Comparison of ENCODE assay signal across 16 mouse cellular contexts in genomic region chr13:107059460-107059859, GRCm38 (mm10). TPM values are rescaled to one million over a fixed set of nuclear protein-coding genes. Genes with fewer than 3 reads are reported as not detected.
DNase-seq lines count a peak whose midpoint lies in the region; ATAC-seq and TF ChIP-seq lines count a peak whose summit lies in the region.
"Had no signal": no experiment of that assay in that cellular context is flagged by ENCODE, and none has a peak within 500 bp of the region (broad histone marks: within the 10 kb centered on the region; RNA-seq: fewer than 3 reads in every experiment).

No protein-coding gene starts in this region.

- no peak overlapping the region for H3K9ac ChIP-seq in forebrain, embryonic 16.5 days (replicated peaks; ENCODE audit: low read depth, low read length)
- H3K9ac ChIP-seq: heart, embryonic 15.5 days; midbrain, embryonic 12.5 days had no signal

- no peak overlapping the region for H3K4me3 ChIP-seq in lung, adult 2 months (replicated peaks; ENCODE audit: extremely low read depth, low read depth, low read length)
- H3K4me3 ChIP-seq in forebrain, embryonic 16.5 days (replicated peaks; ENCODE audit: low read length), result no peak overlapping the region
- H3K4me3 ChIP-seq: heart, embryonic 15.5 days; midbrain, embryonic 12.5 days had no signal

- ATAC-seq in megakaryocyte, adult 5-6 weeks (ENCODE audit: poor library complexity, severe bottlenecking), result peak; percentile 84
- ATAC-seq in forebrain, embryonic 16.5 days, result no peak
- ATAC-seq: forebrain, embryonic 14.5 days; hindbrain, postnatal 0 days had no signal

- no peaks in the 10 kb centered on the region for H3K4me1 ChIP-seq in lung, adult 2 months (ENCODE audit: control insufficient read depth, insufficient read depth, low read length)
- no peaks in the 10 kb centered on the region for H3K4me1 ChIP-seq in forebrain, embryonic 16.5 days (replicated peaks; ENCODE audit: control insufficient read depth, insufficient read depth, low read length)
- H3K4me1 ChIP-seq: heart, embryonic 15.5 days; midbrain, embryonic 12.5 days had no signal

- TF ChIP-seq CTCF in lung, adult 2 months (IDR thresholded peaks at IDR 0.05; ENCODE audit: insufficient read depth, low read length), result no peak

- no peak overlapping the region for H3K4me2 ChIP-seq in forebrain, embryonic 16.5 days (ENCODE audit: low read length)
- H3K4me2 ChIP-seq: heart, embryonic 15.5 days; midbrain, embryonic 12.5 days had no signal

- no peaks in the 10 kb centered on the region for H3K27me3 ChIP-seq in forebrain, embryonic 16.5 days (replicated peaks; ENCODE audit: control insufficient read depth, insufficient read depth, low read length)
- H3K27me3 ChIP-seq: heart, embryonic 15.5 days; midbrain, embryonic 12.5 days had no signal

- no peak for TF ChIP-seq POLR2A in lung, adult 2 months (IDR thresholded peaks at IDR 0.05; ENCODE audit: borderline replicate concordance, extremely low read depth, low read depth, low read length)

- no peak overlapping the region for H3K27ac ChIP-seq in forebrain, embryonic 16.5 days (ENCODE audit: low read length)
- H3K27ac ChIP-seq: heart, embryonic 15.5 days; hindbrain, postnatal 0 days; midbrain, embryonic 12.5 days had no signal

- H3K36me3 ChIP-seq in forebrain, embryonic 16.5 days (ENCODE audit: control insufficient read depth, insufficient read depth), result no peaks in the 10 kb centered on the region
- H3K36me3 ChIP-seq: heart, embryonic 15.5 days; midbrain, embryonic 12.5 days had no signal

- WGBS in lung, adult 2 months, result 77% methylated on average over 3 of the region's 3 CpGs
- 86% methylated on average over 3 of the region's 3 CpGs for WGBS in forebrain, embryonic 16.5 days

- H3K9me3 ChIP-seq in forebrain, embryonic 16.5 days (ENCODE audit: control insufficient read depth, low read length), result no peaks in the 10 kb centered on the region
- H3K9me3 ChIP-seq: heart, embryonic 15.5 days; midbrain, embryonic 12.5 days had no signal

- DNase-seq in lung, adult 18-20 months, result peak; percentile 7 to 10
- no peak for DNase-seq in lung, adult 2 months
- peak; percentile 82 to 92 for DNase-seq in CD8-positive naive resting alpha-beta T cell, adult 2 months (ENCODE audit: low read depth in 2 of 2, low spot score in 2 of 2)
- peak; percentile 55 to 60 for DNase-seq in thymus, postnatal 10 days (ENCODE audit: low spot score in 2 of 2)
- DNase-seq in cerebellum, adult 11 months, result no peak
- no peak for DNase-seq in cerebellum, postnatal 4 days (ENCODE audit: low spot score in 2 of 2)
- DNase-seq: cerebellum, adult 9-11 months; gastrocnemius, postnatal 25 days; left cerebral cortex, postnatal 4 days; right cerebral cortex, postnatal 4 days had no signal

RNA-seq across cellular contexts. Expression of gene Kif2a, which starts 37.5 kb away (rescaled TPM):
- polyA plus RNA-seq in lung, adult 2 months (2012; rRNA removed), result 1.7 and 4.5 TPM in 2 replicates
- total RNA-seq in megakaryocyte, adult 5-6 weeks (2015), result 49.5 and 80.4 TPM in 2 replicates
- total RNA-seq in megakaryocyte, adult 5-6 weeks (2017), result 20.9 and 28.7 TPM in 2 replicates
- polyA plus RNA-seq in forebrain, embryonic 16.5 days (2015; fragmentation: Nextera tagmentation; extraction: Ambion mirVana), result 31.2 and 33.5 TPM in 2 replicates

Comparison
In these comparisons a context has a peak if more than half of its experiments do, and no peak if none do; other contexts are left out.
1. DNase-seq: peak in lung, adult 18-20 months (2 of 2), CD8-positive naive resting alpha-beta T cell, adult 2 months (2 of 2) and thymus, postnatal 10 days (2 of 2); none in lung, adult 2 months (single experiment), cerebellum, adult 11 months (single experiment) and cerebellum, postnatal 4 days (0 of 2).